Mouse (Mus musculus) spleen, postnatal 14 days (tissue): ENCODE results near the gene Mcur1.

Source experiments
- DNase-seq, 2 experiments: peaks; one replicate each; pipeline ENCODE4 v3.0.0; 2021 to 2022; ENCODE audit warnings: low spot score in 2 of 2

The Mcur1 gene

DNA sequence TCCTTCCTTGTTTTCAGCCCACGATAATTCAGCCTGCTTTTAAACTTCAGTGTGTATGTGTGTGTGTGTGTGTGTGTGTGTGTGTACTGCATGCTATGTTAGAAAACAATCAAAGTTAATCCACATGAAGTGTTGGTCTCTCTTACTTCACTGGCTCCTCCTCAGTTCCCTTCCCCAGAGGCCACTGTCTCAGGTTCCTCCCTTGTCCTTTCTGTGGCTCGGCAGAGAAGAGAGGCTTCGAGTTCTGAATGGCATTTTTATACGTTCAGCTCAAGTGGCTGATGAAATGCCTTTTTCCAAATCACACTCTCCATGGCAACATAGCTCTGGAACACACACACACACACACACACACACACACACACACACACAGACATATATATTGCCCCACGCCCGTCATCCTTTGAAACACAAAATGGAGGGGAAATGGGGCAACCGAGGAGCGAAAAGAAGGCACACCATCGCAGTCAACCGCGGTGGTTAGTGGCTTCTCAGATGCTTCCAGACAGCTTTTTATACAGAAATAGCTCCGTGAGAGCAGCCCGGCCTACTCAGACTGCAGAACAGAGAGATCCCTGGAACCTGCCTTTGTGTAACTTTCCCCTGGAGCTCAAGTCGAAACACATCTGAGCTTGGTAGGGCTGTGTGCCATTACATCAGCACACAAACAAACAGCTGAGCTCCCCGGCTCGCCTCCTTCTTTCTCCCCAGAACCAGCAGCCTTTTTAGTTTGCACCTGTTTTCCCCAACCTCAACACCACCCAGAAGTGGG, 34.4 kb downstream of the Mcur1 start:
- no peak for DNase-seq

DNA sequence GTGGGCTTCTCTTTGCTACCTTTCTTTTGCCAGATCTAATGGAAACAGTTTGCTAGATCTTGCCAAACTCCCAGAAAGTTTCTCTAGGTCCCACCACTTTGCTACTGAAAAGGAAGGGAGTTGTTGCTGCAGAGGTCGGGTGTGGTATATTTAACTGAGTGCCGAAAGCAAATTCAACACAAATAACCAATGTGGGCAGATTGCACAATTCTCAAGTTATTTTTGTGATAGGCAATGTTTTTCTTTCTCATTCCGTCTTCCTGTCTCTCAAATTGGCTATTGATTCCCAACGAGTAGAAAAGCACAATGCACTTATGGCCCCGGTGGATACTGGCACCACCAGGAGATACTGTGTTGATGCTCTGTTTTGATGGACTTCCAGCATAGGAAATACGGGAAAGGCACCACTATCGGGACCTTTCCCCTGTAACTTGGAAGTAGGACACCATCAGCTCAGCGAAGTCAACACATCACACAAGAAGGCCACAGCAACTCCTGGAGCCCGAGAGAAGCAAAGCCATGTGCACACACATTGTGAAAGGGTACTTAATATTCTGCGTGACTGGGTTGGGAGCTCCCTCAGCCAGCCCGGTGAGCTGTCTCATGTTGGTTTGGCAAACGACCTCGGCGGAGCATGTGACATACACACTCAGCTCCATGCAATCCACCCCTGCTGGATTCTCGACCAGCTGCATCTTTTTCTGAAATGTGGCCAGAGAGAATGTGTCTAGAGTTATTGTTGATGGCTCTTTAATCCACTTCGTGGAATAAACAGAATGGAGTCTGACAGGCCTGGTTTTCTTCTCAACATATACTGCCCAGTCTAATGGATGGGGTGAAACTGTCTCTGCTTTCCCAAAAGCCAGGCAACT, 35.3 kb downstream of the Mcur1 start:
- no peak for DNase-seq

DNA sequence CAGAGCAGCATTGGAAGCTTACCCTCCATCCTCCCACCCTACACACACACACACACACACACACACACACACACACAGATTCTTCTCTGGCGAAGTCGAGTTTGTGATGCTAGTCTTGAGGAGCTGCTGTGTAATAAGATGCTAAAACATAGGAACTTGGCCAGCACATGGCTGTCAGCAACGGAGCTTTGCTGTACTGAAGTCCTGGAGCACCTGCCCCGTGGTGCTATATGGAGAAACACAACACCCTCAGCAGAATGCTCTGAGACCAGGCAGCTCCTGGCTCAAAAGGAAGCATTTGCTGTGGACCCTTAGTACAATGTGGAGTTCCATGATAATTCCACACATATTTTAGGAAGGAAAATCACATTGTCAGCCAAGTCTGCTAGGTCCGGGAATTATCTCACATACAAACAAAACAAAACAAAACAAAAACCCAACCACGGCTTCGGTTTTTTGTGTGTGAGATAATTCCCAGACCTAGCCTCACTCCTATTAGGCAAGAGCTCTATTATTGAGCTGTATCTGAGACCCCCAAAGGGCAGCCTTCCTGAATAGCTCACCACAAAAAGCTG, 36.0 kb downstream of the Mcur1 start:
- no peak for DNase-seq

GRCm38 (mm10) chr13:43521940-43522339, 38.1 kb downstream of the Mcur1 start:
- DNase-seq = no peak

DNA sequence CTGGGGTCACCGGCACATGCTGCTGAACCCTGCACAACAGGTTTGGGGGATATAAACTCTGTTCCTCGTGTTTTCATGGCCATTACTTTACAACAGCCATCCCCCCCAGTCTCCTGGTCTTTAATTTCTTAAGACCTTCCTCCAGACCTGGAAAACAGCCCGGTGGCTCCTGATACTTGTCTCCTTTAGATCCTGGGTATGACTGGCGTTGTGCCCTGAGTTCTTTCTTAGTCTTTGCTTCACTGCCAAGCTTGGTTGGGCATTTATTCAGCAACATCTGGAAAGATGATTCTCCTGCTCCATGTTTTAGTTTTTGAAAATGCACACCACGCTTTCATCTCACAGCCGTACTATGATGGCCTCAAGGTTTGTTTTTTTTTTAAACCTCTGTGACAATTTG, 40.7 kb downstream of the Mcur1 start:
- no peak for DNase-seq

GRCm38 (mm10) chr13:43517371-43517770, 42.6 kb downstream of the Mcur1 start:
- DNase-seq = no peak

- no peak for DNase-seq
These were observed 43.1 kb downstream of the Mcur1 start for GRCm38 (mm10) chr13:43516931-43517330.

DNA sequence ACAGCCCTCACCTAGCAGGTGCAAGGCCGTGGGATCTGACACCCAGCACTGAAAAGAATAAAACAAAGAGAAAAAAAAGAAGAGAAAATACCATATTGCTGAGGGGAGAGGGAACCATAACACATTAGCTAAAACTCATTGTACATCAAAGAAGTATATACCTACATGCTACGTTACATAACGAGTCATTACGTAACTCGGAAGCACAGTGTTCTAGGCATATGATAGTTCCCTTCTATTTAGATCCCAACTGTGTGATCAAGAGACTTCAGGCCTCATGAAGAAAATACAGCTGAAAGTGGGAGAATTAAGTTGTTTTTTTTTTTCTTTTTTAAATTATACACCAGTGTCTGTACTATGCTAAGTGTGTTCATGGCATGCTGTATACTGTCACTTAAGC, 43.9 kb downstream of the Mcur1 start:
- DNase-seq = no peak

DNA sequence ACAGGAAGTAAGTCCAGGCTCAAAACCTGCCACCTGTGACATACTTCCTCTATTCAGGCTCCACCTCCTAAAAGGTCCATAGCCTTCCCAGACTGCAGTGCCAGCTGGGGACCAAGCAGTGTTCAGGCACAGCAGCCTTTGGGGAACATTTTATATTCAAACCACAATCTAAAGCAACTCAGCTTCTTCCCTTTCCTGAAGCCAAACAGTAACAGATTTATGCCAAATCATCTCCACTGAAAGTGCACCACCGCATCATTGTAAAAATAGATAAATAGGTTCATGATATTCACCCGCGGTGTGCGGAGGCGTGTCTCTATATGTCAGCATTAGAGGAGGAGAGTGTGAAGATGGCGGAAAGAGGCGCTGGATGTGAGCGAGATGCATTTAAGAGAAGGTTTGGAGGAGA, 45.0 kb downstream of the Mcur1 start:
- DNase-seq = no peak

DNA sequence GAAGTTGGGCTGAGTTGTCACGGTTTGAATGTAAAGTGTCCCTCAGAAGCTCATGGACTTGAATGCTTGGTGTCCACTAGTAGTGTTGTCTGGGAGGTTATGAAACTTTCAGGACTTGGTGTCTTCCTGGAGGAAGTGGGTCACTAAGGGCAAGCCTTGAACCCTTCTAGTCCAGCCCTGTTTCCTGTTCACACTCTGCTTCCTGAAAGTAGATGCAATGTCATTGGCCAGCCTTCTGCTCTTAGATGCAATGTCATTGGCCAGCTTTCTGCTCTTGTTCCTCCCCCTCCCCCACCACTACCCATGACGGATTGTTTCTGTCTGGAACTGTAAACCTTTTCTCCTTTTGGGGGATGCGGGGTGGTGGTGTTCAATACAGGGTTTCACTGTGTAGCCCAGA, 47.3 kb downstream of the Mcur1 start:
- no peak for DNase-seq

GRCm38 (mm10) chr13:43505798-43506197, 54.2 kb downstream of the Mcur1 start:
- DNase-seq = no peak

DNA sequence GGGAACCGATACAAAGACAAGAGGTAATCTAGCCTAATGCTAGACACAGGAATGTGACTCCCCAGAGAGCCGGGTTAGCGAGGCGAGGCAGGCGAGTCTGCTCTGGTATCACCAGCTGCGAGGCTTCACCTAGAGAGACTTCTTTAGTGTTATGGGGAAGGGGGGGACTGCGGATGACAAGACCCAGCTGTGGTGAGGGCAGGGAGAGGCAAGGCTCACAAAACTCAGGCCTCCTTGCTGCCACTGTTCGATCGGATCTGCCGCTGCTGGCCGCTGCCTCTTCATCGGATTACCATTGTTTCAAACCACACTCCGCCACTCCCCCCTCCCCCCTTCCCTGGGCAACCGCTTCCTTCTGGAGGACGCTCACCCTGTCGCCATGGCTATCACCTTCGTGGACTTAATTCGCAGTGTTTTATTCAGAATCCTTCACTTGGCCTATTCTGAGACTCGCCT, 56.6 kb downstream of the Mcur1 start:
- peak in 1 of 2 experiments; percentile 27 for DNase-seq

GRCm38 (mm10) chr13:43501601-43502000, 58.4 kb downstream of the Mcur1 start:
- no peak for DNase-seq

GRCm38 (mm10) chr13:43500483-43500850, 59.5 kb downstream of the Mcur1 start:
- no peak for DNase-seq

DNA sequence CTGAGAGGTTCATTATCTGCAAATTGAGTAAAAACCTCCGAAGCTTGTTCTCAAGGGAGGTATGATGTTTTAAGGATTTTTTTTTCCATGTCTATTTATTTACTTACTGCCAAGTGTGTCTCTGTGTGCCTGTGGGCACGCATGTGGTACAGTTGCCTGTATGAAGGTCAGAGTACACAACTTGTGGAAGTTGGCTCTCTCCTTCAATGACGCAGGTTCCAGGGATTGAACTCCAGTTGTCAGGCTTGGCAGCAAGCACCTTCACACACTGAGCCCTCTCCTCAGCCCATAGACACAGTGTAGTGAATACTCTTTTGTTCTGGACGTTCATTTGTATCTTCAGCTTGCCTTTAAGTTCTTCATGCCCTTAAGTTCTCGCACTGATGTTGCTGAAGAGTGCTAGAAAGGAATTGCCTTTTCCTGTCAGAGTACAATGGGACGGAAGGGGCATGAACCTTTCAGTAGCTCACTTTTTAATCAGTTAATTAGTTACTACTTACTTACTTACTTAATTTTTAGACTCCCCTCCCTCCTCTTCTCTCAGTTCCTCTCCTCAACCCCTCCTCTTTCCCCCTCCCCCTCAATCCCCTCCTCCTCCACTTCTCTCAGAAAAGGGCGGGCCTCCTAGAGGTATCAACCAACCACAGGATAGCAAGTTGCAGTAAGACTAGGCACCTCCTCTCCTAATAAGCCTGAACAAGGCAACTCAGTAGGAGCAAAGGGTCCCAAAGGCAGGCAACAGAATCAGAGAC, 60.1 kb downstream of the Mcur1 start:
- no peak for DNase-seq

DNA sequence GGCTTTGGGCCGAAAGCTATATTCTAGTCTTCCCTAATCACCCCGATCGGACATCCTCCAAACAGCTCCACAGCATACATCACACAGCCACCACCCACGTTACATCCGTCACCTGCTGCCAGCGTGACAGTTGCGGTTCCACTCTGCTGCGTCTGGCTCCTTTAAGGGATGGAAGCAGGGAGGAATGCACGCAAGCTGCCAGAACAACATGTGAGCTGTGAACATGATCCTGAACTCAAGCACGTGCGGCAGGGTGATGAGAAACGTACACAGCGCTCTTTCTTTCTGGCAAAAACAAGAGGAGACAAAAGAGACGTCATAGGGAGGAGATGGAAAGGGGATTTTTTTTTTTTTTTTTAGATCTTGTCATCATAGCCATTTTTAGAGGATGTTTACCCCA, 61.1 kb downstream of the Mcur1 start:
- DNase-seq = no peak

DNA sequence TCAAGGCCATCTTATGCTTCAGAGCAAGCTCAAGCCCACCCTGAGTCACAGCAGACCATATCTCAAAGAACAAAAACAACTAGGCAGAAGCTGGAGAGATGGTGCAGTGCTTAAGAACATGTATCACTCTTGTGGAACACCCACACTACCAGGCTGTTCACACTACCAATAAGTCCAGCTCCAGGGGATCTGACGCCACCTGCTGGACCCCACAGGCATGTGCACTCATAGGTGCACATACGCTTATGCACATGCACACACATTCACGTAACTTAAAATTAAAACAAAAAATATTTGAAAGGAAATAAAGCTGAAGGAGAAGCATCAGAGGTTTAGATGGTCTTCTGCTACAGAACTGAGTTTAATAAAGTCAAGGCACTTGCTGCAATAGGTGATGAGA, 62.2 kb downstream of the Mcur1 start:
- DNase-seq = no peak

- DNase-seq = no peak
These were observed 63.3 kb downstream of the Mcur1 start for GRCm38 (mm10) chr13:43496660-43497059.

GRCm38 (mm10) chr13:43495645-43496044, 64.3 kb downstream of the Mcur1 start:
- DNase-seq = no peak

DNA sequence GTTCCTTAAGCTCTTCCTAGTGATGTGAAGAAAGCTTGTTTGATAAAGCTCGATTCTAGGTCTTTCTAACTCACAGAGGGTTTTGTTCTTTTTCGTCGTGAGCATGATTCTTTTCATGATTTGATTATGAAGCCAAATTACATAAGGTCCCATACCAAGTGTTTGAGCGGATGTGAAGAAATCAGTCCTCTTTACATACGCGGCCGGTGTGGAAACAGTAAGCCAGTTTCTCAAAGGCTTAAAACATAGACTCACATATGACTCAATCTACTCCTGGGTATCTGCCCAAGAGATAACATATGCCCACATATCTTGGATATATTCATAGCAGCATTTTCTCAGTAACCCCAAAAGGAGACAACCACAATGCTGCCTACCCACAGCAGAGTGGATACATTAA, 66.3 kb downstream of the Mcur1 start:
- no peak for DNase-seq

- no peak for DNase-seq
These were observed 66.9 kb downstream of the Mcur1 start for GRCm38 (mm10) chr13:43493058-43493481.
